Mouse (Mus musculus): Measurements from ENCODE around the gene Net1.
A peak's percentile ranks its signal among the peaks of the same experiment; 100 is the strongest.
"Not testable (repeated sequence)": the region's sequence is repeated elsewhere in the genome, so short reads cannot be mapped to it uniquely, and the experiment has no call there.

Net1 gene

GRCm38 (mm10) chr13:3917571-3918311, at the start of gene Net1, which contains the start of gene Tubal3:
Net1 (minus strand) TSS chr13:3918220.
Tubal3 (plus strand) TSS chr13:3918274.
- peak; percentile 99 for ATAC-seq (ENCODE audit: low TSS enrichment)

DNA sequence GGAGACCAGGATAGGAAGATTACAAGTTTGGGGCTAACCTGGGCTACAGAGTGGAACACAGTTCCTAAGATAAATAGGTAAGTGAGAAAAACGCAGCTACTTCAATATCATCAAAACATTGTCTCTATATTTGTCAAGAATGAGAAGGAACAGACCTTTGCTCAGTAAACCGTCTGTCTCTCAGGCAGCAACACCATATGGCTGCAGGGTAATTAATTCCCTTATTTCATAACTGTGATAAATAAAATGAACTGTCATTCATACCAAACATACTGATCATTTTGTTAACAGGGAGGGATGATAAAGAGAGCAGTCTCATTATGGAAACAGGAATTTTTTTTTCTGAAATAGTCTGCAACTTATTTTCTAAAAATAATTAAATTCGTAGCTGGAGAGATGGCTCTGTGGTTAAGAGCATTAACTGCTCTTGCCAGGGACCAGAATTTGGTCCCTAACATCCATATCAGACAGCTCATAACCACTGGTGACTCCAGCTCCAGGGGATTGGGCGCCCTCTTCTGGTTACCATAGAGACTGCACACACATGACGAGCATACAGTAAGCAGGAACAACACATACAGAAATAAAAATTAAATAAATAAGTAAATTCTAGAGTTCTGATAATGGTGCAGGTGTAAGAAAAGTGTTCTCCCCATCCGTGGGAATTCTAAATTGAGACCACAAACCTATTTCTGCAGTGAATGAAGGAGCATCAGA, 33.3 kb upstream of the Net1 start:
- ATAC-seq (ENCODE audit: low TSS enrichment): no peak

- ATAC-seq (ENCODE audit: low TSS enrichment): no peak
Measured at GRCm38 (mm10) chr13:3949477-3949876, 31.5 kb upstream of the Net1 start.

DNA sequence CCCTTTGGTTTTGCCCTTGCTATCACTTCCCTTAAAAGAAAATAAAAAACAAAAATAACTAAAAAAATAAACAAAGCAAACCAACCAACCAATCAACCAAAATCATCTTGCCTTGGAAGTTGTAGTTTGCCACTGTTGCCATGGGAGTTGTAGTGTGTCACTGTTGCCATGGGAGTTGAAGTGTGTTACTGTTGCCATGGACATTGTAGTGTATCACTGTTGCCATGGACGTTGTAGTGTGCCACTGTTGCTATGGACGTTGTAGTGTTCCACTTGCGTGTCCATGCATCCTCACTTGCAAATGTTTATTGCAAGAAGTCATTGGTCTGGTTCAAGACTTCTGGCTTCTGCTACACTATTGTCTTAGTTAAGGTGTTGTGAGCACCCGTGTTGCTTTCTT, 29.2 kb upstream of the Net1 start:
- no peak for ATAC-seq (ENCODE audit: low TSS enrichment)

DNA sequence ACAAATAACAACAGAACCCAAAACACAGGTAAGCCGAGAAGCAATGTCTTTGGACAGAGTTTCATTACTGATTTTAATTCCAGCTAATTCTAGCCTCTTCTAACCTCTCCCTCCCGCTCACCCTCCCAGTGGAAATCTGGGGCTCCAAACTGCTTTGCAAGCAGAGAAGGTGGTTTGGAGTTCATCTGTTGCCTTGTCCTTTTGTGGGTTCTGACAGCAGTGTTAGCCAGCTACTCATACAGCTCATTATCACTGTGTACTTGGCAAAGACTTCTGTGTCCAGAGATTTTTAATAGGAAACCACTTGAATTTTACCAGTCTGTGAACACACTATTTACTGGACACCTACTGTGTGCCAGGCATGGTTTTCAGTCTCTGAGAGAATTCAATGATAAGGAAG, 27.2 kb upstream of the Net1 start, which contains the start of gene Ucn3:
Ucn3 (minus strand) TSS at position 101 of the 400 bp plus-strand sequence.
- ATAC-seq (ENCODE audit: low TSS enrichment): no peak

GRCm38 (mm10) chr13:3944699-3945098, 26.7 kb upstream of the Net1 start:
- ATAC-seq (ENCODE audit: low TSS enrichment): no peak

- ATAC-seq (ENCODE audit: low TSS enrichment): no peak
Measured at GRCm38 (mm10) chr13:3926046-3926445, 8.0 kb upstream of the Net1 start.

- no peak for ATAC-seq (ENCODE audit: low TSS enrichment)
Measured at GRCm38 (mm10) chr13:3925632-3926031, 7.6 kb upstream of the Net1 start.

DNA sequence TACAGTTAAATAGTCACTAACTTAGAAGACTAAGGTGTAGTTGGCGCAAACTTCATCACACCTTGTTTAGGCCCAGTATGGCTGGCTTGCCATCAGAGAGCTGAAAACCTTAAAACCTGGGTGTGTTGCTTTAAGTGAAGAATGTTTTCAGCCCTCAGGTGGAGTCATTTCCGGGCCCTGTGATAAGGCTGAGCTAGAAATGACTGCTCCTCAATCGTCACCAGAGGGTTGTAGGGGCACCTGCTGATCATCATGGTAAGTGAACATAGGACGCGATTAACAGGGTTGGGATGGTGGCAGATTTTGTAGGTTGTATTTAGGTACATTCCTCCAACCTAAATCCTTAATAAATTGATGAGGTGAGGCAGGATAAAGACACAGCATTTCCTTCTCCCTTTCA, 6.5 kb upstream of the Net1 start:
- ATAC-seq (ENCODE audit: low TSS enrichment): no peak

DNA sequence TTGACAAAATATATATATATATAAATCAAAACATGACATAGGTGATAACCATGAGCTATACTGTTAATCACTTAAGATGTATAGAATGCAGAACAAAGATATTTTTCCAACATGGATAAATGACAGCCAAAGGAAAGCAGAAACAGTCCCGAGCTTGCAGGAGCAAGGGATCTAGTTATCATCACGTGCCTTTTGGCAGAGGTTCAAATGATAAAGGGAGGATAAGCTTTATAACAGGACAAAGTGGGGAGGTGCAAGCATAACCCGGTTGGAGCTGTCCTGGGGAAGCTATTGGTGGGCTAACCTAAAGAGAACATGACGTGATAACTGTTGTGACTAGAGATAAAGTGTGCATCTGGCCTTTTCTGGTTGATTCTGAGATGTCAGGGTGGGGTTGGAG, 4.5 kb downstream of the Net1 start:
- ATAC-seq (ENCODE audit: low TSS enrichment): no peak

DNA sequence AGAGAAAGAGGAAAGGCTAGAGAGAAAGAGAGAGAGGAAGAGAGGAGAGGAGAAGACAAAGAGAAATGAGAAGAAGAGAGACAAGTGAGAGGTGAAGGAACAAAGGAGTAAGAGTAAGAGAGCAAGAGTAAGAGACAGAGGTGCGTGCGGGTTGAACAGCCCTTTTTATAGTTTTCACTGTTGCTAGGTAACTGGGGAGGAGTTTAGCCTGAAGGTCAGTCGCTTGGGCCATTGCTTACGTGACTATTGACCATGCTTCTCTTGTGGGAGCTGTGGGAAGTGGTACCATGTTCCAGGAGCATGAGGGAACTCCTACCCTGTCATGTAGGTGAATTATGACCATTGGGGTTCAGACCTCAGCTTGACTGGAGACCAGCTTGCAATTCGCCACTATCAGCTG, 7.7 kb downstream of the Net1 start:
- ATAC-seq (ENCODE audit: low TSS enrichment): no peak

GRCm38 (mm10) chr13:3908262-3908661, 9.8 kb downstream of the Net1 start:
- no peak for ATAC-seq (ENCODE audit: low TSS enrichment)

DNA sequence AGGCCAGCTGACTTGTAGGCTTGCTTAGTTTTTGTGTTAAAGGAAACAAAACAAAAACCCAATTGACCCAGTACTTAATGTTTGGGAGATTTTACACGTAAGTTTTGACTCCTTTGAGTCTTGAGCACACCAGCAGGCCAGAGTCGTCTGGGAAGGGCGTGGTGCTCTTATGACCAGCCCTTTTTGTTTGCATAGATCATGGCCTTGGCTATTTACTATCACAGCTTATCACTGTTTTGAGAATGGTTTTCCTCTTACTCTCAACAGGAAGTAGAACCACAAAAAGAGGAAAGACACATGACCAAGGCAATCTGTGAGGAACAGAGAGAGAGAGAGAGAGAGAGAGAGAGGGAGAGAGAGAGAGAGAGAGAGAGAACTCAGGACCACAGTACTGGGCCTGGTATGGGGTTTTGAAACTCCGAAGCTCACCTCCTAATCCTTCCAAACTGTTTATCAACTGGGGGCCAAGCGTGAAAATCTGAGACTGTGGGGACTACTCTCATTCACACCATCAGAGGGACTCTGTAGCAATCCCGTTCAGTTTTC, 10.8 kb downstream of the Net1 start:
- ATAC-seq (ENCODE audit: low TSS enrichment): no peak

- ATAC-seq (ENCODE audit: low TSS enrichment): no peak
Measured at GRCm38 (mm10) chr13:3899301-3899700, 18.7 kb downstream of the Net1 start.

DNA sequence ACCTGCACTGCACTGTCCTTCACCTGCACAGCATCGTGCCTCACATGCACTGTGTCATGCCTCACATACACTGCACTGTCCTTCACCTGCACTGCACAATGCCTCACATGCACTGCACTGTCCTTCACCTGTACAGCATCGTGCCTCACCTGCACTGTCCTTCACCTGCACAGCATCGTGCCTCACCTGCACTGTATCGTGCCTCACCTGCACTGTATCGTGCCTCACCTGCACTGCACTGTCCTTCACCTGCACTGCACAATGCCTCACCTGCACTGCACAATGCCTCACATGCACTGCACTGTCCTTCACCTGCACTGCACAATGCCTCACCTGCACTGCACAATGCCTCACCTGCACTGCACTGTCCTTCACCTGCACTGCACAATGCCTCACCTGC, 19.8 kb downstream of the Net1 start:
- not testable (repeated sequence) for ATAC-seq (ENCODE audit: low TSS enrichment)

GRCm38 (mm10) chr13:3896913-3897312, 21.1 kb downstream of the Net1 start:
- 0 out of 2 replicates have a peak, but pooled peaks have one; percentile 30 for ATAC-seq (ENCODE audit: low TSS enrichment)

DNA sequence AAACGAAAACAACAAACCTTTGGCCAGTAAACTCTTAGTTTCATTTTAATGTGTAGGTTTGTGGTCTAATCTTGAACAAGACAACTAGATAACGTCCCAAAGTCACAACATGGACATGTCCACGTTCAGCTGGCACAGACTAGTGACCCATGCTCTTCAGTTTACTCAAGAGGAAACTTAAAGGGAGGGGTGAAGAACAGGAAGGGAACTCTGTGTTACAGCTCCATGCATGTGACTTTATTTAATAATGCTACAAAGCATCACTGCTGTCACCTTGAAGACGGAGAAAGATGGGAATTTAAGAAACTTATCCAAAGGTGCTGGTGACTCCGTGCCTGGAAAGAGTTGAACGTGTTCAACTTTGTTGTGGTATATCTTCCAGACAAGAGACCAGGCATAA, 22.0 kb downstream of the Net1 start:
- ATAC-seq (ENCODE audit: low TSS enrichment): no peak

GRCm38 (mm10) chr13:3895397-3895980, 22.5 kb downstream of the Net1 start:
- ATAC-seq (ENCODE audit: low TSS enrichment): no peak

DNA sequence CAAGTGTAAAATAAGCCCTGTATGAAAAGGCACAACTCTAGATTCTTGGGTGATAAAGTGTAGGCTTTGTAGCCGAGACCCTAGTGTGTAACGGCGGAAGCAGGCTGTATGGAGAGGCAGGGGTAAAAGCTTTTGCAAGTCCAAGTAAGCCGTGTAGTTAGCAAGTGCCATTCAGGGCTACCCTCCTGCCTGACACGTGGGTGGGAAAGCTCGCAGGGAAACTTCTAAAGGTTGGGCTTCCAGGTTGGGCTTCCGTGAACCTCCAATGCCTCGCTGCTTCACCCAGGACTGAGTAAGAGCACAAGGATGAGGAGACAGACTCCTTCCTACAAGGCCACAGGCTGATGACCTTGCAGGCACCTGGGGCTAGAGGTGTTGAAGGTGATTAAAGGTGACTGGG, 23.5 kb downstream of the Net1 start:
- ATAC-seq (ENCODE audit: low TSS enrichment): no peak

DNA sequence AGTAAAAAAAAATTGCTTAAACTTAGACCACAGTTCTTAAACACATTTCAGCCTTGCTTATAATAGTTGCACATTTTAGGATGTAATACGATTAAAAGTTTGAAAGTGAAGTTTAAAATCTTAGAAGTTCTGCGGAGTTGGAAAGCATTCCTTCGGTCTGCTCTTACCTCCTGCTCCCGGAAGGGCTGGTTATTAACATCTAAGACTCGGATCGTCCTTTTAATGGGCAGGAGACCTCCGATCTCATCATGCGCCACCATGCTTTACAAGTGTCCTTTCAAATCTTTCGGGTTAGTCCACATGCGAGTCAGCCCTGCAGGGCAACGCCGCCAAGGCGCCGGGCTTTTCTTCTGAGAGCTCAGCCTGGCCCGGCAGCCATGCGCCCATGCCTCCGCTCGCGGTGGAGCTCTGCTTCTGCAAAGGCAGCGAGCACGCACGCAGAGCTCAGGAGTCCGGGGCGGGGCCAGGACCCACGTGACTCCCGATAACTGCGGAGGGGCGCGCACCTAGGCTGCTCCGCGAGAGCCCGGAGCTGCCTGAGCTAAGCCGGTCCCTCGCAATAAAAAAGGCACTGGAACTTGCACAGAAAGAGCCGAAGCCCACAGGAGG, 24.8 kb downstream of the Net1 start:
- ATAC-seq (ENCODE audit: low TSS enrichment): peak; percentile 94

DNA sequence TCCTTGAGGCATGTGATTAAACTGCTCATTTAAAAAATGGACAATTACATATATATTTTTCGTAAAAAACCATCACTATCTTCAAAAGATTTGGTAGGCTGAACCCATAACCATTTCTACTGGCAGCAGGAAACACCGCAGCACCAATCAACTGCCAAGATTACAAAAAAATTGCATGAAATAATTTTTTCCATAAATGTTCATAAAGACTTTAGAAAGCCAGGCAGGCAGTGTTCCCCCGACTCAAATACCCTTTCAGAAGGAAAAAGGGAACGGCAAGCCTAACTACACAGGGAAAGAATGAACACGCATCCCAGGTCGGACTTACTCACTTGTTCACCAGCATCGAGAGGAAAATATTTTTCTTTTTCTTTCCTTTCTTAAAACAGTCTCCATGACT, 25.4 kb downstream of the Net1 start:
- ATAC-seq (ENCODE audit: low TSS enrichment): no peak

DNA sequence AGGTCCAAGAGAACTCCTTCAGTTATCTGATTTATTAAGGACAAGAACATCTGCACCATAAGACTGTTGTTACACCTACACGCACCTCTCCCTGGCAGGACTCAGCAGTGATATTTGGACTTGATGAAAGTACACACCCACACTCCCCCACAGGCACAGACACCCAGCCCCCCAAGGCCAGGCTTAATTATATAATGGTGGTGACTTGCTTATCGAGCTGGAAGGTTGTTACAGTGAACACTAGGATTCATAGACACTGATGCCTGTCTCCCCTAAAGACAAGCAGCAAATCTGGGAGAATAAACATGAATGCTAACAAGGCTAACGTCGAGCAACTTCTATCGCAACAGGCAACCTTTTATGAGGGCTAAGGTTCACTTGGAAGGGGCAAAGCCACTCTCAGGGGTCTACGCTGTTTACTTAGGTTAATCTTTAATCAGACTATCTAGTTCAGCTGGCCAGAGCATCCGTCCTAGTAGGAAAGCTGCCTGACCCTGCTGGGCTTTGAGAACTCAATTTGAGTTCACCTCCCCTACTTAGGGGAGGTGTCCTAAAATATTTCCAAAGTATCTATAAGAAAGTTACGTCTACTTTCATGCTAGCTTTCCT, 26.4 kb downstream of the Net1 start:
- no peak for ATAC-seq (ENCODE audit: low TSS enrichment)

All from frontal cortex, adult (tissue).